Mouse (Mus musculus) urinary bladder, postnatal 36 days (tissue): ENCODE measurements around the gene Hist2h3b.

ENCODE experiments used
- DNase-seq, 2 experiments: peaks; one replicate each; pipeline ENCODE4 v3.0.0; 2022; ENCODE audit warnings: low spot score in 2 of 2, mixed read lengths in 1 of 2

Gene Hist2h3b

DNA sequence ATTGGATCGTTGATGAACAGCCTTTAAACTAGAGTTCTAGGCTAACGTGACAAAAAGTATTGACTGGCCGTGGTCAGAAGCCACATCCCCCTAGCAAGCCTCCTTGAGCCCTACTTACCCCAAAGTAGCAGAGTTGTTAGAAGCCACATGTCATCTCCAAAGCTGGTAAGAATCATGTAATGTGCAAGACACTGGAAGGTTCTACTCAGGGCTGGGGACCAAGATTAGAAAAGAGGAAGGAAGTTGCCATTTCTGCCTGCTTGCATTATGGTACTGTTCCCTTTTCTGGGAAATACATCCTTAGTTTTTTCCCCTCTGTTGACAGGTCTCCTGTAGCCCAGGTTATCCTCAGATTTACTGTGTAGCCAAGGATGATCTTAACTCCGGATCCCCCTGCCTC, 25.3 kb downstream of the Hist2h3b start, which contains the start of gene Fcgr1:
Gene Fcgr1 (minus strand): TSS at position 183 of the 400 bp plus-strand sequence.
- DNase-seq, result no peak

DNA sequence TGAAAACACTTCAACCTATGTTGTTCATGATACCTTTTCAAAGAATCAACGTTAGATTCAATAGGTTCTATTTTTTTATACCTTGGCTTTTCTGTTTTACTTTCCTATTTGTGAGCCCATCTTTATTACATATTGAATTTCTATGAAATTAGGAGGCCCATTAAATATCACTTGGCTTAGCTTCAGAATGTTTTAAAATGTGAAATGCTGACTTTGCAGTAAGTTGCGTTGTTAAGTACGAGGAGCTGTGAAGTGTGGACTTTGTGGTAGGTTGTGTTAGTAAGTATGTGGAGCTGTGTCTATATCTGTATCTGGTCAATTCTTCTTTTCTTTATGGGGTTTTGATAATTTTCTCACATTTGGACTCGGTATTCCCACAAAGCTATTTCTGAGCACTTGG, 29.9 kb downstream of the Hist2h3b start:
- no peak for DNase-seq

DNA sequence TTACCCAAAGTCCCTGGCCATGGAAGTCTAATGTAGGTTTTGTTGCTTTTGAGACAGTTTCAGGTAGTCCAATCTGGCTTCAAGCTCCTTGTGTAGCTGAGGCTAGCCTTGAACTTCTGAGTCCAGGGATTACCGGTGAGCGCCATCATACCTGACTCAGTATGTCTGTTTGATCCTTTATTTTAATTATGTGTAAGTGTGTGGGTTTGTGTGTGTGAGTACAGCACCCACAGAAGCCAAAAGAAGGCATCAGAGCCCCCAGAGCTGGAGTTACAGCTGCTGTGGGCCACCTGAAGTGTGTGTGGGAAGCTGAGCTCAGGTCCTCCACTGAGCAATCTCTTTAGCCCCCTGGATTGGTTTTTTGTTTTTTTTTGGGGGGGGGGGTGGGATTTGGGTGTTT, 31.1 kb downstream of the Hist2h3b start:
- no peak for DNase-seq

DNA sequence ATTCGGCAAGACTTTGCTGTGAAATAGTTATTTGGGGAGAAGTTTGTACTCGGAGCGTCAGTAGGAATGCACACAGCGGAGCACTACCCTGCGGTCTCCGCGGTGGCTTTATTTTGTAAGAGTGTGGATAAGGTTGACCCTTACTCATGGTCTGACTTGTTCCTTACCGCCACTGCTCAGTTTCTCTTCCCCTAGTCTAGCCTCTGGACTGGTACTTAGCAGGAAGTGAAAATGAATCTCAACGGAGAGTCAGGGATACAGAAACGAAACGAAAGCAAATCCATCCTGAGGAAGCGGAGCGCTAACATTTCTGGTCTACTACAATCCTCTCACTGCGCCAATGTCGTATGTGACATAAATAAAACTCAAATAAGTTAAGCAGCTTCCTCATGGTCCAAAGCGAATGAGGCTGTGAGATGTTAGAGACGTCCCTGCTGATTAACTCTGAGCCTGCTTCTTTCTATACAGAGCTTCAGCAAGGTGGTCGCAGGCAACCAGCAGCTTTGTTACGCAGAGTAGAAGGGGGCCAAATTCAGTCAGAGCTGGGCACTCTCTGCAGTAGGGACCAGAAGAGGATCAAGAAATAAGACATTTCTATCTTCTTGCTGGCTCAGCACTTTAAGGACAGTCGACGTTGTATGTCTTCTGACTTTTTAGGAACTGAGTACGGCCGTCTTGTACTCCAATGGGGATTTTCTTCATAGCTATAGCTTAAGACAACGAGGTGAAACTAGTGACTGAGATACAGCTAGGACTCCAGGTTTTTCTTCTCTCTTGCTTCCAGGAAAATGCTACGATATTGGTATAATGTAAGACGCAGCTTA, 32.5 kb downstream of the Hist2h3b start:
- DNase-seq, result no peak

DNA sequence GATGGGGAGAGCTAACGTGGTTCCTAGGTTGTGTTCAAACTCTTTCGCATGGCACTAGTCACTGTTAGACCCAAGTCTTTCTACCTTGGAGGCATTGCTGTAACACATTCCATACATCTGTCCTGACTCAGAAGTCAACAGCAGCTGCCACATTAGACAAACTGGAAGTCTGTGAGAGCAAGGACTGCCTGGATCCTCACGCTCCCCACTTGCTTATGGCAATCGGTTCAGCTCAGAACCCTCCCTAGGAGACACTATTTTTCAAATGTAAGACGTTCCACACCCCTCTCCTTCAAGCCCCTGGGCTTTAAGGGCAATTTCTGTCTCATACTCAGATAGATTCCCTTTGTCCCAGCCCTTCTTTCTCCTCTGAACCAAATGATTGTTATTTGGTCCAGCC, 33.6 kb downstream of the Hist2h3b start:
- DNase-seq, result no peak

DNA sequence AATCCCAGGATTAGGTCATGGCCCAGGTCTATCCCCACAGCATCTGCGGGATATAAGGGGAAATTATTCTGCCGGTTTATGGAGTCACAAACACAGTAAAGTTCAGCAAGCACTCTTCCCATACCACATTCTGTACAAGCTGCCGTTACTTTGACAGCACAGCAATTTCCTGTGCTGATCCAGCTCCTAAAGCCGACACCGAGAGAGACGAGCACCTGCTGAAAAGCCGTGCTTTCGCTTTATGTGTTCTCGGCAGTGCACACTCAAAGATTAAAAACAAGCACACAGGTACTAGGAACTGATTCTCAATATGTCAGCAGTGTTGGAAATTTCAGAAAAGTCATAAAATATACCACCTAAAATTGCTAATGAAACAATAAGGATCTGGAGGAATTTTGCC, 38.1 kb downstream of the Hist2h3b start:
- DNase-seq, result no peak

DNA sequence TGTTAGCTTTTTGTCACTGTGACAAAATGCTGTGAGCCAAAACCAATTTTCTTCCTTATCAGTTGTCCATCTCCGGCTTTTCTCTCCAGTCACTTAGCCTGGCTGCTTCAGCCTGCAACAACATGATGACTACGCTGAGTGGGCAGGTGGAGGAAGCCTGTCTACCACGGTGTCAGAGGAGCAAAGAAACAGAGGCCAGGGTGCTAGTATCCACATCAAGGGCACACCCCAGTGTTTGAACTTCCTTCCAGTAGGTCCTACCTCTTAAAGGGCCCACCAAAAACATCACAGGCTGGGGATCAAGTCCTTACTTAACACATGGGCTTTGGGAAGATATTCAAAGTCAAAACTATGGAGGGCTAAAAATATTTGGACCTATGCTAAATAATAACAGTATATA, 41.0 kb downstream of the Hist2h3b start:
- no peak for DNase-seq

DNA sequence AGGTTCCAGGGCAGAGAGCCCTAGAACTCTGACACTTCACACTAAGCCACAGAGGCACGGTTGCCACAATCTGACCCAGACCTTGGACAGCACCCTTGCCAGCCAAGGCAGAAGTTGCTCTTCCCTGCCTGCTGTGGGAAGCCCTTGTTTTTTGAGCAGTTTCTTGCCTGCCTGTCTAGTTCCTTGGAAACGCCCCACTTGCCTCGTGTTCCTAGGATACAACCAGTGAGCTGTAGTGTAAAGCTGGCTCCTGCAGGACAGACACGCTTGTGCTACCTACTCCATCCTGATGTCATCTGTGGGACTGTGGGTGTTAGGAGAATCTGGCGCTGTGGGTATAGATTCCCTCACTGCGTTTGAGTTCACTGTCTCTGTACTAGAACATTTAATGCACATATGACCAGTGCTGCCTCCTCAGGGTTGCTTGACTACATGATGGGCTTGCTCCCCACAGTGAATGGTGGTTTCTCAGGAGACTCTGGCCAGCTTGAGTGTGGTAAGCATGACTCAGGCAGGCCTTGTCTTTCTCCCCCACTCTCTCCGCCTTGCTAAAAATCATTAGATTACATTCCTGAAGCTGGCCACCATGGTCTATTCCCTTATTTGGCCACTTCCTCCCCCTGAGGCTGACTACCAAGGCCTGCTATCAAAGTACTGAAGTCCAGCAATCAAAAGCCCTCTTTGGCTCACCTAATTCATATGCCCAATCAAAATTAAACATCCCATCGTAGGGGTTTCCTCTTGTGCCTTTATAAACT, 44.1 kb downstream of the Hist2h3b start:
- DNase-seq, result no peak
